Mouse (Mus musculus) kidney, postnatal 0 days (tissue): Measurements from ENCODE around the gene Larp7. TPM values are rescaled to one million over a fixed set of nuclear protein-coding genes. Genes with fewer than 3 reads are reported as not detected.

Experiments
- ATAC-seq: fragments of 200-750 bp; cut with Nextera tagmentation; replicated peaks from 2 replicates; pipeline ENCODE4 v1.8.0; 2017; ENCODE audit warnings: low read depth, moderate number of reproducible peaks, moderate TSS enrichment, moderate library complexity; ENCODE audit not compliant: low FRiP score
- DNase-seq: peaks from one replicate; pipeline ENCODE4 v3.0.0-alpha.2; 2016; ENCODE audit warnings: low spot score
- H3K27ac ChIP-seq: fragments of 300-500 bp; sonication (generic); 2 replicates; pipeline ENCODE4 v1.5.1; 2014; ENCODE audit warnings: mild to moderate bottlenecking
- H3K27me3 ChIP-seq: fragments of 300-500 bp; sonication (generic); 2 replicates; pipeline ENCODE4 v1.6.1; 2014; ENCODE audit warnings: low read length, mixed read lengths; ENCODE audit not compliant: insufficient read depth
- H3K36me3 ChIP-seq: fragments of 300-500 bp; sonication (generic); 2 replicates; pipeline ENCODE4 v1.6.1; 2014; ENCODE audit warnings: low read length, mixed read lengths; ENCODE audit not compliant: insufficient read depth
- H3K4me1 ChIP-seq: fragments of 300-500 bp; sonication (generic); replicated peaks from 2 replicates; pipeline ENCODE4 v1.6.1; 2014; ENCODE audit warnings: antibody characterized with exemption, low read length, mixed read lengths; ENCODE audit not compliant: insufficient read depth
- H3K4me2 ChIP-seq: fragments of 300-500 bp; sonication (generic); 2 replicates; pipeline ENCODE4 v1.6.1; 2014; ENCODE audit warnings: mild to moderate bottlenecking, low read length, moderate library complexity, mixed read lengths
- H3K4me3 ChIP-seq: fragments of 300-500 bp; sonication (generic); replicated peaks from 2 replicates; pipeline ENCODE4 v1.5.1; 2014; ENCODE audit warnings: low read depth, low read length
- H3K9ac ChIP-seq: fragments of 300-500 bp; sonication (generic); 2 replicates; pipeline ENCODE4 v1.6.1; 2014; ENCODE audit warnings: low read depth, low read length
- H3K9me3 ChIP-seq: fragments of 300-500 bp; sonication (generic); replicated peaks from 2 replicates; pipeline ENCODE4 v1.6.1; 2016; ENCODE audit warnings: low read length, inconsistent platforms, mixed read lengths
- CTCF ChIP-seq: IDR thresholded peaks from 2 replicates; pipeline ENCODE4 v1.5.1; 2016; ENCODE audit warnings: antibody characterized with exemption, low read depth, mild to moderate bottlenecking, moderate library complexity
- WGBS: fragments of 180-500 bp; shearing (Covaris S2); extraction: QIAGEN DNeasy Blood & Tissue Kit; methylation state at CpG from one replicate; pipeline ENCODE4 v1.1.7; 2014; 5-methylcytosine and 5-hydroxymethylcytosine counted together
- polyA plus RNA-seq: library from polyadenylated mRNA; unstranded; fragments of >200 nt; fragmentation: Nextera tagmentation; extraction: Ambion mirVana; gene quantifications from 2 replicates; pipeline ENCODE4 v1.2.1, GENCODE M21; 2015

Larp7 gene
- polyA plus RNA-seq, 1 experiment from 2014 or later: 46.1 TPM

- Histone ChIP-seq H3K4me2 (no peak overlapping the region), H3K9ac (no peak overlapping the region), H3K4me3 (no peak overlapping the region), H3K4me1 (no peaks in the 10 kb centered on the region), H3K27ac (no peak overlapping the region), H3K9me3 (no peaks in the 10 kb centered on the region), H3K36me3 (peaks cover 16% of the 10 kb centered on the region; the same call in 1 of the 2 replicates), H3K27me3 (no peaks in the 10 kb centered on the region)
- 84% methylated on average over 6 of the region's 6 CpGs for WGBS
- DNase-seq (no peak), ATAC-seq (no peak)
- no peak for TF ChIP-seq CTCF
Observed at GRCm38 (mm10) chr3:127539193-127539592, 14.0 kb downstream of the Larp7 start.

GRCm38 (mm10) chr3:127530293-127530692 lies 22.9 kb downstream of the Larp7 start:
- Histone ChIP-seq H3K27ac (no peak overlapping the region), H3K9ac (no peak overlapping the region), H3K4me1 (no peaks in the 10 kb centered on the region), H3K4me3 (no peak overlapping the region), H3K36me3 (no peaks in the 10 kb centered on the region), H3K27me3 (no peaks in the 10 kb centered on the region), H3K4me2 (no peak overlapping the region), H3K9me3 (no peaks in the 10 kb centered on the region)
- DNase-seq (no peak), ATAC-seq (no peak)
- TF ChIP-seq CTCF: no peak
- 17% methylated on average over 4 of the region's 4 CpGs for WGBS

GRCm38 (mm10) chr3:127529824-127530223 lies 23.3 kb downstream of the Larp7 start:
- TF ChIP-seq CTCF: no peak
- H3K4me1 ChIP-seq: no peaks in the 10 kb centered on the region
- WGBS: 77% methylated on average over 4 of the region's 4 CpGs

GRCm38 (mm10) chr3:127529210-127529609 lies 23.9 kb downstream of the Larp7 start:
- Histone ChIP-seq H3K27ac (no peak overlapping the region), H3K4me2 (no peak overlapping the region), H3K27me3 (no peaks in the 10 kb centered on the region), H3K4me1 (no peaks in the 10 kb centered on the region), H3K36me3 (no peaks in the 10 kb centered on the region), H3K4me3 (no peak overlapping the region), H3K9ac (no peak overlapping the region), H3K9me3 (no peaks in the 10 kb centered on the region)
- ATAC-seq (no peak), DNase-seq (no peak)
- 86% methylated on average over 3 of the region's 3 CpGs for WGBS
- TF ChIP-seq CTCF: no peak

More at GRCm38 (mm10) chr3:127529824-127530223, 23.3 kb downstream of the Larp7 start:
- Histone ChIP-seq H3K4me3 (no peak overlapping the region), H3K4me2 (no peak overlapping the region), H3K9me3 (no peaks in the 10 kb centered on the region), H3K36me3 (no peaks in the 10 kb centered on the region), H3K27ac (no peak overlapping the region), H3K27me3 (no peaks in the 10 kb centered on the region), H3K9ac (no peak overlapping the region)
- DNase-seq (no peak), ATAC-seq (no peak)

GRCm38 (mm10) chr3:127527465-127528034 lies 25.6 kb downstream of the Larp7 start:
- WGBS: 81% methylated on average over 5 of the region's 5 CpGs
- no peaks in the 10 kb centered on the region for H3K36me3 ChIP-seq
- H3K27ac ChIP-seq: no peak overlapping the region
- no peaks in the 10 kb centered on the region for H3K9me3 ChIP-seq
- no peak overlapping the region for H3K4me3 ChIP-seq
- no peak for TF ChIP-seq CTCF
- H3K4me1 ChIP-seq: no peaks in the 10 kb centered on the region
- no peaks in the 10 kb centered on the region for H3K27me3 ChIP-seq
- ATAC-seq: no peak
- no peak for DNase-seq
- H3K9ac ChIP-seq: no peak overlapping the region
- no peak overlapping the region for H3K4me2 ChIP-seq

GRCm38 (mm10) chr3:127525188-127525819 lies 27.8 kb downstream of the Larp7 start:
- H3K36me3 ChIP-seq: no peaks in the 10 kb centered on the region
- no peaks in the 10 kb centered on the region for H3K4me1 ChIP-seq
- ATAC-seq (no peak), DNase-seq (no peak)
- H3K27ac ChIP-seq: no peak overlapping the region
- TF ChIP-seq CTCF: no peak
- no peaks in the 10 kb centered on the region for H3K27me3 ChIP-seq
- H3K4me2 ChIP-seq: no peak overlapping the region
- no peak overlapping the region for H3K4me3 ChIP-seq
- 68% methylated on average over 8 of the region's 8 CpGs for WGBS
- H3K9me3 ChIP-seq: no peaks in the 10 kb centered on the region
- H3K9ac ChIP-seq: no peak overlapping the region

GRCm38 (mm10) chr3:127521156-127521555 lies 32.0 kb downstream of the Larp7 start:
- no peak for TF ChIP-seq CTCF
- Histone ChIP-seq H3K36me3 (no peaks in the 10 kb centered on the region), H3K4me2 (no peak overlapping the region), H3K9me3 (no peaks in the 10 kb centered on the region), H3K9ac (no peak overlapping the region), H3K4me3 (no peak overlapping the region), H3K27ac (no peak overlapping the region), H3K27me3 (no peaks in the 10 kb centered on the region), H3K4me1 (no peaks in the 10 kb centered on the region)
- DNase-seq (peak; percentile 3), ATAC-seq (no peak)
- 52% methylated on average over 10 of the region's 10 CpGs for WGBS
